Mouse (Mus musculus): ENCODE measurements around the gene Sos2. TPM values are rescaled to one million over a fixed set of nuclear protein-coding genes. Genes with fewer than 3 reads are reported as not detected.
A peak's percentile ranks its signal among the peaks of the same experiment; 100 is the strongest.

Sos2 gene
- polyA plus RNA-seq, 1 experiment from 2014 or later: 5.2 TPM

DNA sequence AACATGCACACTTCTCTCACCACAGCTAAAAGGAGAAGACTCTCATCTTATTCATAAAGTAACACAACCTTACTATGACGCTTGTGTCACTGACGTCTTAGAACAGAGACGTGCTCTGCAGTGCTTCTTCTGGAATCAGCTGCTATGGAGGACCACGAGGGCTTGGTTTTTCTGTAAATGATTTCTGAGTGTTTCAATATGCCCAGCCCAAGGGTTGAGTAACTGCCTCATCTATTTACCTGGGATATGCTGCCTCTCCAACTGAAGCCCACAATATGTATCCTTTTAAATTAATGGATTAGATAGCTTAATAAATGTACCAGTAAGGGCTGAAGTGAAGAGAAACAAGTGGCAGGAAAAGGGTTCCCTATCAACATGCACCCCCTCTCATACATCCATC is 9.1 kb upstream of the Sos2 start:
- no peak overlapping the region for H3K4me3 ChIP-seq
- H3K4me2 ChIP-seq: no peak overlapping the region
- H3K4me1 ChIP-seq: no peaks in the 10 kb centered on the region
- no peaks in the 10 kb centered on the region for H3K9me3 ChIP-seq (replicated peaks)
- H3K9ac ChIP-seq: no peak overlapping the region
- no peak overlapping the region for H3K27ac ChIP-seq
- 82% methylated on average over 4 of the region's 4 CpGs for WGBS (ENCODE audit: insufficient replicate concordance)
- no peaks in the 10 kb centered on the region for H3K27me3 ChIP-seq (replicated peaks)
- ATAC-seq: no peak
- H3K36me3 ChIP-seq: peaks cover 31% of the 10 kb centered on the region

DNA sequence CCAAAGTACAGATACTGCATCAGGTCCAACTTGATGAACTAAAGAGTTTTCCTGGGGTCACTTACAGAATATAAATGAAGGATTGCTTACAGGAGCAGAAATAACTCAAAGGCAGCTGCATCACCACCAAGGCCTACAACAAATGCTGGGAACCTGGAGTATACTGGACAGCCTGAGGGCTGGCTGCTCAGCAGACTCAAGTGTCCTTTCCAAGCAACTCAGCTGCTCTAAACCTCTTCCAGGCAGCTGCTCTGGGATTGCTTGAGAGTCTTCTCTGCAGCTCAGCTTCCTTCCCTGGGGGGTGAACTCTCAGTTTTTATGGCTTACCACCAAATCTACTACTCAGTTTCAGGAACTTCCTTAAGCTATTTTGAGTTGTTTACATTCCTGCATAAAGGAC is 7.4 kb upstream of the Sos2 start:
- no peak overlapping the region for H3K4me3 ChIP-seq
- peaks cover 25% of the 10 kb centered on the region for H3K36me3 ChIP-seq
- no peak overlapping the region for H3K4me2 ChIP-seq
- no peaks in the 10 kb centered on the region for H3K27me3 ChIP-seq (replicated peaks)
- ATAC-seq: no peak
- no peaks in the 10 kb centered on the region for H3K4me1 ChIP-seq
- no peaks in the 10 kb centered on the region for H3K9me3 ChIP-seq (replicated peaks)
- no peak overlapping the region for H3K9ac ChIP-seq
- H3K27ac ChIP-seq: no peak overlapping the region

DNA sequence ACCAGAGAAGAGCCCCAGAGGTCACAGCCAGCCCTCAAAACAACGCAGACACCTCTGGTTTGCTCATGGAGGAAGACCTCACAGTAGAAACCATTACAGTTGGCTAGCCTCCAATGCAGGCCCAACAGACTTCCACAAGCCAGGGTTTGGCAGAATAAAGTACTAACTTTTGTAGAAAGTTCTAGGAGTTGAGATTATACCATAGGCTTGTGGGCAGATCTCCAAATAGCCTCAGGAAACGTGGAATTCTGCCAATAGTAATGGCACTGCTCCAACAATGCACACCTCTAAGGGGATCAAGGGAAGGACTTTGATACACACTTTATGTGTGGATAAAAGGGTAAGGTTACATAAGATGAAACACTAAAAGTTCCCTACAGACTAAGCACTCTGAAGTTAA is 6.7 kb upstream of the Sos2 start:
- ATAC-seq: no peak
- Histone ChIP-seq H3K9ac (no peak overlapping the region), H3K9me3 (replicated peaks) (no peaks in the 10 kb centered on the region), H3K4me1 (peaks cover 7% of the 10 kb centered on the region), H3K4me3 (no peak overlapping the region), H3K27me3 (replicated peaks) (no peaks in the 10 kb centered on the region), H3K4me2 (no peak overlapping the region), H3K27ac (no peak overlapping the region), H3K36me3 (peaks cover 20% of the 10 kb centered on the region)
- WGBS (ENCODE audit: insufficient replicate concordance): 76% methylated on average over 2 of the region's 2 CpGs

DNA sequence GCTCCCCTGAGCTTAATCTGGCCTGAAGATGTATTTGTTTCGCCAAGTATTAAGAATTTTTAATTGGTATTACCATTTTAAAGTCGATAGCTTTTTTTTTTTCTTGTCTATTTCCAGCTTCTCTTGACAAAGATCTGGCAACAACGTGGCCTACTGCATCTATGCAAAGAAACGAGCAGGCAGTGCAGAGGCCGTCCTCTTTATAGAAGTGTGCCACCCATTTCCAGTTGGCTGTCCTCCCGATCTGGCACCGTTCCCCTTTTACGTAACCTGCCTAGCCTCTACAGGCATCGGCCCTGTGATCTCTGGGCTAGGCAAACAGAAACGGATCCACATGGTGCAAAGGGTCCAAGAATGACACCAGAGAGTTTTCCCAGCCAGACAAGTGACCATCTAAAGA is 1.9 kb upstream of the Sos2 start:
- Histone ChIP-seq H3K4me2 (peak overlapping the region; percentile 76), H3K27ac (peak overlapping the region; percentile 48; the same call in 1 of the 2 replicates), H3K9me3 (replicated peaks) (no peaks in the 10 kb centered on the region), H3K9ac (peak overlapping the region; percentile 56), H3K36me3 (no peaks in the 10 kb centered on the region), H3K4me1 (peaks cover 25% of the 10 kb centered on the region), H3K4me3 (peak overlapping the region; percentile 3; the same call in 1 of the 2 replicates), H3K27me3 (replicated peaks) (no peaks in the 10 kb centered on the region)
- WGBS (ENCODE audit: insufficient replicate concordance): 39% methylated on average over 10 of the region's 10 CpGs
- no peak for ATAC-seq

DNA sequence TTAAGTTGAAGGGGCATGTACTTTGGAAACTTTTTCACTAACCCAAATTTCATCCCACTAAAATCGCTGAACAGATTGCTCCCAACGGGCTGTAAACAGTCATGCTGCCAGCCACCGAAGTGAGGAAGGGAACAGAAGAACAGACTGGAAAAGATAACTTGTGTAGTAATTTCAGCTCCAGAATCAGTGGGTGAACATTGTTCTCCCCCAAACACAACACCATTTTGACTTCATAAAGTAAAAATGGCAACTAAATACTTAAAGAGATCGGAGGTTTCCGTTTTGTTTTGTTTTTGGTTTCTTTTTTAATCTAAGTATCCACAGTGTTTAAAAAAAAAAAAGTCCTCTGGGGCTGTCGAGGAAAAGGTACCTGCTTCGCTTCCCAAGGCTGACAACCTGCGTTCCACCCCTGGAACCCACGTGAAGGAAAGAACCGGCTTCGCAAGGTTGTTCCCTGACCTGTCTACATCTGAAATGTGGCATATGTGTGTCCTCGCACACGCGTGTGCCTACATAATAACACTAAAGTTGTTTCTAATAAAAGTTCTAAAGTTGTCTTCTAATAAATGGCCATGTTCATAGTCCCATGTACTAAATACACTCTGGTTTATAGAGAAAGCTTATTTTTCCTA is 1.3 kb upstream of the Sos2 start:
- Histone ChIP-seq H3K4me1 (peaks cover 25% of the 10 kb centered on the region), H3K9ac (peak overlapping the region; percentile 56; the same call in 1 of the 2 replicates), H3K36me3 (no peaks in the 10 kb centered on the region), H3K9me3 (replicated peaks) (no peaks in the 10 kb centered on the region), H3K4me2 (peak overlapping the region; percentile 76), H3K4me3 (peak overlapping the region; percentile 91), H3K27ac (0 out of 2 replicates have a peak overlapping the region, but pooled peaks have one; percentile 40), H3K27me3 (replicated peaks) (no peaks in the 10 kb centered on the region)
- WGBS (ENCODE audit: insufficient replicate concordance): 50% methylated on average over 14 of the region's 14 CpGs
- ATAC-seq: no peak

DNA sequence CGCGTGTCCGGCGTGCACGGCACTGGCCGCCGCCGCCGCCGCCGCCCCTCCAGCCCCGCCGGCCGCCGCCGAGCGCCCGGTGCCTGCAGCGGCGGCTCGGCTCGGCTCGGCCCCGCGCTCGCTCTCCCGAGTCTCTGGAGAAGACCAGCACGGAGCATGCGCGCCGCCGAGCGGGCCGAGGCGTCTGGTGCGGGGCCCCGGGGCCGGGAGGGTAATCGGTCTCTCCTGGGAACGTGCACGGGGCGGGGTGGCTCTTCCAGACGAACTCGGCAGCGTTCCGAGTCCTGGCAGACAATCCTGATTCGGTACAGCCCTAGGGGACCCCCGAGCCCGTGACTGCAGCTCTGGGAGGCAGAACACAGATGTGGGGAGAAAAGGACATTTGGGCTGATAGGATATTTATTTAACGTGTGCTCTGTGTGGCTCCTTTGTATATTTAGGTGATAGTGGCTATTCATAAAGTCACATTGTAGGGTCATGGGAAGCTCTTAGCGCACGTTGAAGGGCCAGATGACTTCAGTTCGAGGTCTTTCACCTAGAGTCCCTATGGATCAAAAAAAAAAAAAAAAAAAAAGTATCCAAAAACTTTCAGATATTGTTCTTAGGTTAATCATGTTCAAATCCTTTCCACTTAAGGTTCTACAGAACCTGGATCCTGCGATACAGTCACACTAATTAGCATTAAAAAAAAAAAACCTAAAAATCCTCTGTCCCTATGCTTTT is 574 bp upstream of the Sos2 start:
- no peaks in the 10 kb centered on the region for H3K9me3 ChIP-seq (replicated peaks)
- peak overlapping the region; percentile 91 for H3K4me3 ChIP-seq
- 1% methylated on average over 36 of the region's 54 CpGs for WGBS (ENCODE audit: insufficient replicate concordance)
- H3K9ac ChIP-seq: peak overlapping the region; percentile 98
- peak overlapping the region; percentile 76 for H3K4me2 ChIP-seq
- no peaks in the 10 kb centered on the region for H3K27me3 ChIP-seq (replicated peaks)
- peak overlapping the region; percentile 94 for H3K27ac ChIP-seq
- peaks cover 25% of the 10 kb centered on the region for H3K4me1 ChIP-seq
- peak; percentile 91 for ATAC-seq
- H3K36me3 ChIP-seq: no peaks in the 10 kb centered on the region

DNA sequence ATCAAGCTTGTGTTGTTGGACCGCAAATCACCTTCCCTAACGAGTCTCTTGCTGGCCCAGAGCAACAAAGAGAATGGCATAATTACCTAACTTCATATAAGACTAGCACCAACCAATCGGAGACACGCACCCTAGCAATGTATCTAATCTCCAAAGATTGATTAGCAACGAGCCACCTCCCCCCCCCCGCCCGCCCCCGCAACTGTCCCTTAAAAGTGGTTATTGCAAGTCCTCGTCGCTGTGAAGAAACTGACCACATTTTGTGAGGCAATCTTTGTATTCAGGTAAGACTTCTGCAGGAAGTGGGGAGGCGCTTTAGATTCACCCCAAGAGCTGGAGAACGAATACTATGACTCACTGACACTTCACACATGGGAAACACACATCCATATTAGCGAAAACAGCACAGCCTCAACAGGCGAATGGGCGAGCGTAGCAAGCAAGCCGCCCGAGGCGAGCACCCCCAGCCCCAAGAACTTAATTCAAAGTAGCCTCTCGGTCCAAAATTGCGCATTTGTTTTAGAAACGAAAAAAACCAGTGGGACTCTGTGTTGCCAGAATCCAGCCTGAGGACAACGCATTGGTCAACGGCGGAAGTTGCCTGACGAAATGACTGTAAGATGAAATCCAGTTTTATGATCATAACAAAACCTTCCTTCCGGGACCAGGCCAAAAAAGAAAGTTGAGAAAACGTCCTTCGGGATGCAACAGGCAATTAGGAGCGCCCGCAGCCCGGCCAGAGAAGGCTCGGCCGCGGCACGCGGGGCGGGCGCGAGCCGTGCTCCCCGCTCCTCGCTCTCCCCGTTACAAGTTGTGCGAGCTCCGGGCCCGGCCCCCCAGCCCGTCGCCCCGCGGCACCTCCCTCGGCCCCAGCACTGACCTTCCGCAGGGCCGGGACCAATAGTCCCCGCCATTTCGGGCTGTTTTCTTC is 752 bp downstream of the Sos2 start:
- Histone ChIP-seq H3K27me3 (replicated peaks) (no peaks in the 10 kb centered on the region), H3K27ac (peak overlapping the region; percentile 94), H3K9me3 (replicated peaks) (no peaks in the 10 kb centered on the region), H3K4me2 (peak overlapping the region; percentile 76), H3K4me1 (peaks cover 30% of the 10 kb centered on the region), H3K4me3 (peak overlapping the region; percentile 91), H3K9ac (peak overlapping the region; percentile 98), H3K36me3 (no peaks in the 10 kb centered on the region)
- ATAC-seq: peak; percentile 66
- under 1% methylated on average over 55 of the region's 56 CpGs for WGBS (ENCODE audit: insufficient replicate concordance)

DNA sequence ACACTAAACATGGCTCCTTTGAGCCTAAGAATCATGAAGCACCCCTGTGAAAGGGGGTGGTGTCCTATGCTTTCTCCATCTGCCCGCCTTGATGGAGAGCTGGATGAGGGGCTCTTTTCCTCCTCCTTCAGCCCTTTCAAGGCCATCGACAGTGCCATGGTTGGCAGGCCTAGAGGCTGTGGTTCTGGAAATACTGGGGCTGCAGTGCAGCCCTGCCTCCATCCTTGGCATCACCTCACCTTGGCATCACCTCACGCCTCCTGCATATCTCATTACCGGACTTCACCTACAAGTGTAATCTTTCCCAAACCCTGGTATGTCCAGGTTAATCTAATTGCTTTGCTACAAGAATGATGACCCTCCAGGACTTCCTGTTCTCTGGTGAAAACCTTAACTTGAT is 5.5 kb downstream of the Sos2 start:
- H3K4me3 ChIP-seq: no peak overlapping the region
- peaks cover 28% of the 10 kb centered on the region for H3K4me1 ChIP-seq
- H3K36me3 ChIP-seq: no peaks in the 10 kb centered on the region
- no peak overlapping the region for H3K27ac ChIP-seq
- H3K9ac ChIP-seq: no peak overlapping the region
- H3K9me3 ChIP-seq (replicated peaks): no peaks in the 10 kb centered on the region
- 80% methylated on average over 4 of the region's 4 CpGs for WGBS (ENCODE audit: insufficient replicate concordance)
- no peak overlapping the region for H3K4me2 ChIP-seq
- no peaks in the 10 kb centered on the region for H3K27me3 ChIP-seq (replicated peaks)
- no peak for ATAC-seq

DNA sequence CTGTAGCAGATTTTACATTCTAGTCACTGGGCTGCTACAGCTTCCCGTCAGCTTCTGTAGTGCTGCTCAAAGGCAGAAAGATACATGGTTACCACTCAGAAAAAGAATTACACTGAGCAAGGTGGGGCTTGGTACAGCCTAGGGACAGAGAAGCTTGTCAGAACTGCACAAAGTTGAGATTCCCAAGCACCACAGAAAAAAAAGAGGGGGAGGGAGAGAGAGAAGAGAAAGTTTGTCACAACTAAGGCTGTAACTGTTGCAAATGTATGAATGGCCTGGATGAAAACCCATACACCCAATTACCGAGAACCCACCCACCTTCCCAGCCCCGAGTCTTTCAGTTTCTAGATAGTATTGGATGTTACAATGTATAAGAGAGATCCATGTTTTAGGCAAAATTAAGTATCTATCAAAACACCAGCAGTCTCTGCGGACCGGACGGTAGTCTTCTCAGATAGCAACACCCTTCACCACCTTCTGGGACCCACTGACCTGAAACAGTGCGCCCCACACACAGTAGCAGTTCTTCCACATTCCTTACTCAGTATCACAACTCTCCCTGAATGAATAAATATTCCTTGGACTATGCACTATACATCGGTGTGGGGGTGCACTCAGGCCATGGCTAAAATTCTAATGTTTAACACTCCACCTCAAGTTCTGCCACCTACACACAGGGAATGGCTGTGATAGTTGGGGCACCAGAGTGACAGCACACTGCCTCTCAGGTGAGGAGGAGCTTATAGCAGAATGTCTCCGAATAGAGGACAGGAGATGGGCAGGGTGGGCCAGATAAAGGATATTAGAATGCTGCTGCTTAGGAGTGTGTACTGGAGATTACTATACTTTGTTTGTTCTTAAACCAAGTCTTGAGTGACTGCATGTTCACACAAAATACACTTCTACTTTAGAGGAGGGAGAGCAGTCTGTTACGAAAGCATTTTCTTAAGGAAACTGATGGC is 6.8 kb downstream of the Sos2 start:
- Histone ChIP-seq H3K36me3 (no peaks in the 10 kb centered on the region), H3K9me3 (replicated peaks) (no peaks in the 10 kb centered on the region), H3K27me3 (replicated peaks) (no peaks in the 10 kb centered on the region), H3K4me3 (no peak overlapping the region), H3K4me1 (peaks cover 20% of the 10 kb centered on the region), H3K9ac (no peak overlapping the region), H3K4me2 (no peak overlapping the region), H3K27ac (no peak overlapping the region)
- 71% methylated on average over 10 of the region's 10 CpGs for WGBS (ENCODE audit: insufficient replicate concordance)
- peak; percentile 62; the same call in 1 of the 2 replicates for ATAC-seq

DNA sequence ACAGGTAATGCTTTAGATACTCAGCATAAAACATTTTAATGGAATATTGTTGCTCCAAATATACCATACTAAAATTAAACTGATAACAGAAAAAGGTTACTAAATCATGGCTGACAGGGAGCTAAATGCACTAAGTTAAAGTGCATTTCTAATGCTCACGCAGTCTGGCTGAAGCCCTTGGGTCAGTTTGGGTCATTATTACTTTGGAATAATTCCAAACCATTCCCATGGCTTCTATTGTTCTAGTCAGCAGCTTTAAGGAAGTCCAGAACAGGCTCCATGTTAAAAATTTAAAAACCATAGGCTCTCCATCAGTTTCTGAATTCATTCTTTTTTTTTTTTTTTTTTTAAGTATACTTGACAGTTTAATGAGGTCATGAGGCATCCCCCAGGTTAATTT is 7.5 kb downstream of the Sos2 start:
- Histone ChIP-seq H3K9me3 (replicated peaks) (no peaks in the 10 kb centered on the region), H3K4me2 (no peak overlapping the region), H3K27me3 (replicated peaks) (no peaks in the 10 kb centered on the region), H3K36me3 (no peaks in the 10 kb centered on the region), H3K4me1 (peaks cover 18% of the 10 kb centered on the region), H3K27ac (no peak overlapping the region), H3K4me3 (no peak overlapping the region), H3K9ac (no peak overlapping the region)
- 87% methylated on average over 1 of the region's 1 CpGs for WGBS (ENCODE audit: insufficient replicate concordance)
- no peak for ATAC-seq

DNA sequence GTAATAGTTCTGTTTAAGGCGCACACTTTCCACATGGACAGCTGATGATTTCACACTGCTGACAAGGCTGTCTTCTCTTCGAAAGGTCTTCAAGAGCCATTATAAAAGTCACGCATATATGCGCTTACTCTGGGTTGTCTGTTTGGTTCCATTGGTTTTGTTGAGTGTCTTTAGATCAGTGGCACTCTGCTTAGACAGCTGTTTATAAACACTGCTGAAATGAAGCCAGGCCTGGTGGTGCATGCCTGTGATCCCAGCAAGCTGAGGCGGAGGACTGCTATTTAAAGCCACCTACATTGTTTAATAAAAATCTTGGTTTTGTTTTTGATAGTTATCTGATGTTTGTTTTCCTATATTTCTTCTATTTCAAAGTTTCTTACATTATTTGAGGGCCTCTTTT is 14.9 kb downstream of the Sos2 start:
- H3K4me1 ChIP-seq: 0 out of 2 replicates have a peak, but pooled peaks cover 4% of the 10 kb centered on the region
- H3K36me3 ChIP-seq: no peaks in the 10 kb centered on the region
- WGBS (ENCODE audit: insufficient replicate concordance): 87% methylated on average over 5 of the region's 5 CpGs
- H3K27ac ChIP-seq: no peak overlapping the region
- no peak overlapping the region for H3K4me3 ChIP-seq
- H3K9ac ChIP-seq: no peak overlapping the region
- ATAC-seq: no peak
- H3K27me3 ChIP-seq (replicated peaks): no peaks in the 10 kb centered on the region
- no peaks in the 10 kb centered on the region for H3K9me3 ChIP-seq (replicated peaks)
- no peak overlapping the region for H3K4me2 ChIP-seq

Measured in liver, embryonic 12.5 days (tissue).